ENCODE assay signal across 9 mouse cellular contexts in the genomic region with DNA sequence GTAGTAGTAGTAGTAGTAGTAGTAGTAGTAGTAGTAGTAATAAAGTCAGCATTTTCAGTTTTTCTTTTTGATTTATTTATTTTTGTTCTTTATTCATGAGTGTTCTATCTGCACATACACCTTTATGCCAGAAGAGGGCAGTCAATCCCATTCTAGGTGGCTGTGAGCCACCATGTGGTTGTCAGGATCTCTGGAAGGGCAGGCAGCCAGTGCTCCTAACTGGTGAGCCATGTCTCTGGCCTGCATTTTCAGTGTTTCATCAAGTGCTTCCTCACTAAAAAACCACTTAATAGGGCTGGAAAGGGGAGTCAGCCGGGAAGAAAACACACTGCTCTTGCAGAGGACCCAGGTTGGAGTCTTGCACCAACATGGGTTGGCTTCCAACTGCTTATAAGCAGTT. TPM values are rescaled to one million over a fixed set of nuclear protein-coding genes. Genes with fewer than 3 reads are reported as not detected.
A peak's percentile ranks its signal among the peaks of the same experiment; 100 is the strongest.
DNase-seq lines count a peak whose midpoint lies in the region; ATAC-seq and TF ChIP-seq lines count a peak whose summit lies in the region.
"Had no signal": no experiment of that assay in that cellular context is flagged by ENCODE, and none has a peak within 500 bp of the region (broad histone marks: within the 10 kb centered on the region; RNA-seq: fewer than 3 reads in every experiment).

No protein-coding gene starts in this region.

- no peaks in the 10 kb centered on the region for H3K9me3 ChIP-seq in kidney, embryonic 14.5 days (ENCODE audit: control insufficient read depth, low read length)
- no peaks in the 10 kb centered on the region for H3K9me3 ChIP-seq in embryonic facial prominence, embryonic 10.5 days
- no peaks in the 10 kb centered on the region for H3K9me3 ChIP-seq in heart, embryonic 13.5 days
- H3K9me3 ChIP-seq: neural tube, embryonic 12.5 days had no signal

- peak; percentile 81 for TF ChIP-seq CTCF in kidney, adult 2 months (conservative IDR thresholded peaks at IDR 0.05; ENCODE audit: insufficient read depth, insufficient read length, low read depth, low read length)

- no peak overlapping the region for H3K4me2 ChIP-seq in kidney, embryonic 14.5 days (replicated peaks; ENCODE audit: low read depth, low read length)
- no peak overlapping the region for H3K4me2 ChIP-seq in heart, embryonic 13.5 days
- H3K4me2 ChIP-seq: neural tube, embryonic 12.5 days had no signal

- WGBS in kidney, adult 2 months, result 13% methylated on average over 1 of the region's 1 CpGs
- 32% methylated on average over 1 of the region's 1 CpGs for WGBS in kidney, embryonic 14.5 days
- 31% methylated on average over 1 of the region's 1 CpGs for WGBS in embryonic facial prominence, embryonic 10.5 days
- 23% methylated on average over 1 of the region's 1 CpGs for WGBS in heart, embryonic 13.5 days

- no peak overlapping the region for H3K4me3 ChIP-seq in kidney, adult 2 months (ENCODE audit: insufficient read depth, low read depth, low read length)
- no peak overlapping the region for H3K4me3 ChIP-seq in kidney, embryonic 14.5 days (ENCODE audit: low read length)
- no peak overlapping the region for H3K4me3 ChIP-seq in embryonic facial prominence, embryonic 10.5 days
- H3K4me3 ChIP-seq in heart, embryonic 13.5 days, result no peak overlapping the region
- H3K4me3 ChIP-seq: neural tube, embryonic 12.5 days had no signal

- no peak for TF ChIP-seq POLR2A in kidney, adult 2 months (IDR thresholded peaks at IDR 0.05; ENCODE audit: low read depth, low read length)

- H3K27me3 ChIP-seq in kidney, adult 2 months (replicated peaks; ENCODE audit: control insufficient read depth, insufficient read depth, low read length), result no peaks in the 10 kb centered on the region
- H3K27me3 ChIP-seq in kidney, embryonic 14.5 days (ENCODE audit: control insufficient read depth, insufficient read depth, low read length), result no peaks in the 10 kb centered on the region
- H3K27me3 ChIP-seq in embryonic facial prominence, embryonic 10.5 days (replicated peaks; ENCODE audit: low read depth, poor library complexity, severe bottlenecking), result no peaks in the 10 kb centered on the region
- no peaks in the 10 kb centered on the region for H3K27me3 ChIP-seq in heart, embryonic 13.5 days (replicated peaks)
- H3K27me3 ChIP-seq in splenic B cell, adult 2 months (ENCODE audit: control insufficient read depth, insufficient read depth, low read length, poor library complexity, severe bottlenecking), result no peaks in the 10 kb centered on the region
- H3K27me3 ChIP-seq: neural tube, embryonic 12.5 days had no signal

- H3K27ac ChIP-seq in kidney, adult 2 months (ENCODE audit: insufficient read depth, low read depth, low read length), result no peak overlapping the region
- H3K27ac ChIP-seq in kidney, embryonic 14.5 days (ENCODE audit: low read depth, low read length), result no peak overlapping the region
- no peak overlapping the region for H3K27ac ChIP-seq in embryonic facial prominence, embryonic 10.5 days (replicated peaks)
- H3K27ac ChIP-seq in heart, embryonic 13.5 days (replicated peaks), result peak overlapping the region; percentile 71
- H3K27ac ChIP-seq: neural tube, embryonic 12.5 days had no signal

- ATAC-seq in kidney, embryonic 14.5 days (ENCODE audit: low FRiP score, low TSS enrichment), result no peak
- no peak for ATAC-seq in heart, embryonic 13.5 days (ENCODE audit: extremely low read depth, insufficient number of reproducible peaks, low FRiP score, low TSS enrichment)

- peak; percentile 80 for DNase-seq in kidney, adult 2 months
- DNase-seq in adrenal gland, adult 2 months, result peak; percentile 67
- DNase-seq in embryonic facial prominence, embryonic 10.5 days (ENCODE audit: low spot score), result peak; percentile 34
- peak; percentile 50 for DNase-seq in layer of hippocampus, adult 9-11 months
- DNase-seq in lung, postnatal 4 days, result peak; percentile 63 to 74
- peak; percentile 76 for DNase-seq in splenic B cell, adult 2 months (ENCODE audit: low read depth, low spot score)

- no peaks in the 10 kb centered on the region for H3K36me3 ChIP-seq in kidney, adult 2 months (ENCODE audit: control insufficient read depth, insufficient read depth, low read length)
- peaks cover 11% of the 10 kb centered on the region; the same call in 1 of the 2 replicates for H3K36me3 ChIP-seq in kidney, embryonic 14.5 days (ENCODE audit: control insufficient read depth, insufficient read depth, low read length)
- peaks cover 41% of the 10 kb centered on the region for H3K36me3 ChIP-seq in embryonic facial prominence, embryonic 10.5 days (replicated peaks)
- H3K36me3 ChIP-seq in heart, embryonic 13.5 days, result peaks cover 11% of the 10 kb centered on the region
- H3K36me3 ChIP-seq in splenic B cell, adult 2 months (ENCODE audit: control insufficient read depth, insufficient read depth, low read length, poor library complexity, severe bottlenecking), result no peaks in the 10 kb centered on the region

- H3K4me1 ChIP-seq in kidney, adult 2 months (ENCODE audit: control insufficient read depth, insufficient read depth, low read length), result peaks cover 8% of the 10 kb centered on the region; the same call in 1 of the 2 replicates
- H3K4me1 ChIP-seq in kidney, embryonic 14.5 days (ENCODE audit: control insufficient read depth, insufficient read depth, low read length), result no peaks in the 10 kb centered on the region
- peaks cover 13% of the 10 kb centered on the region for H3K4me1 ChIP-seq in embryonic facial prominence, embryonic 10.5 days
- H3K4me1 ChIP-seq in heart, embryonic 13.5 days, result peaks cover 22% of the 10 kb centered on the region
- H3K4me1 ChIP-seq: neural tube, embryonic 12.5 days had no signal

- no peak overlapping the region for H3K9ac ChIP-seq in kidney, embryonic 14.5 days (ENCODE audit: low read depth, low read length)
- no peak overlapping the region for H3K9ac ChIP-seq in heart, embryonic 13.5 days
- H3K9ac ChIP-seq: neural tube, embryonic 12.5 days had no signal

RNA-seq across cellular contexts. Expression of a gene that starts 10.9 kb away (rescaled TPM):
- polyA plus RNA-seq in kidney, adult 2 months (2012; rRNA removed), result 52.5 and 62.8 TPM in 2 replicates
- polyA plus RNA-seq in kidney, embryonic 14.5 days (2014; fragmentation: Nextera tagmentation; extraction: Ambion mirVana), result 98.3 and 182 TPM in 2 replicates
- total RNA-seq in adrenal gland, adult 2 months (2021), result 10 to 100 TPM; 51.6 to 75.1 TPM
- polyA plus RNA-seq in adrenal gland, adult 2 months (2012; rRNA removed), result 11.7 and 12.2 TPM in 2 replicates
- 196 and 200 TPM in 2 replicates for polyA plus RNA-seq in embryonic facial prominence, embryonic 10.5 days (2016; fragmentation: Nextera tagmentation; extraction: Ambion mirVana)
- polyA plus RNA-seq in heart, embryonic 13.5 days (2015; fragmentation: Nextera tagmentation; extraction: Ambion mirVana), result 82.1 and 97.1 TPM in 2 replicates

RNA-seq across cellular contexts. Expression of a gene that starts 11.0 kb away (rescaled TPM):
- polyA plus RNA-seq in kidney, adult 2 months (2012; rRNA removed), result 18.9 and 23.0 TPM in 2 replicates
- 18.1 and 25.1 TPM in 2 replicates for polyA plus RNA-seq in kidney, embryonic 14.5 days (2014; fragmentation: Nextera tagmentation; extraction: Ambion mirVana)
- 10 to 100 TPM in 1 of 2 experiments, 1 to 10 TPM in 1; 7.7 to 12.7 TPM for total RNA-seq in adrenal gland, adult 2 months (2021)
- polyA plus RNA-seq in adrenal gland, adult 2 months (2012; rRNA removed), result 3.7 and 4.6 TPM in 2 replicates
- polyA plus RNA-seq in embryonic facial prominence, embryonic 10.5 days (2016; fragmentation: Nextera tagmentation; extraction: Ambion mirVana), result 21.0 and 22.6 TPM in 2 replicates
- 8.1 and 9.1 TPM in 2 replicates for polyA plus RNA-seq in heart, embryonic 13.5 days (2015; fragmentation: Nextera tagmentation; extraction: Ambion mirVana)

RNA-seq across cellular contexts. Expression of a gene that starts 36.8 kb away (rescaled TPM):
- polyA plus RNA-seq in kidney, adult 2 months (2012; rRNA removed), result 60.1 and 60.3 TPM in 2 replicates
- 26.2 and 46.1 TPM in 2 replicates for polyA plus RNA-seq in kidney, embryonic 14.5 days (2014; fragmentation: Nextera tagmentation; extraction: Ambion mirVana)
- 100 to 1,000 TPM; 136 to 156 TPM for total RNA-seq in adrenal gland, adult 2 months (2021)
- 128 and 159 TPM in 2 replicates for polyA plus RNA-seq in adrenal gland, adult 2 months (2012; rRNA removed)
- polyA plus RNA-seq in embryonic facial prominence, embryonic 10.5 days (2016; fragmentation: Nextera tagmentation; extraction: Ambion mirVana), result 50.8 and 57.3 TPM in 2 replicates
- 41.6 and 42.0 TPM in 2 replicates for polyA plus RNA-seq in heart, embryonic 13.5 days (2015; fragmentation: Nextera tagmentation; extraction: Ambion mirVana)
